Mouse (Mus musculus) kidney, embryonic 16.5 days (tissue): ENCODE data around the gene Lalba. TPM values are rescaled to one million over a fixed set of nuclear protein-coding genes. Genes with fewer than 3 reads are reported as not detected.
"Not testable (repeated sequence)": the region's sequence is repeated elsewhere in the genome, so short reads cannot be mapped to it uniquely, and the experiment has no call there.

Source experiments
- ATAC-seq: fragments of 200-750 bp; cut with Nextera tagmentation; 2 replicates; pipeline ENCODE4 v1.8.0; 2017; ENCODE audit warnings: moderate TSS enrichment; ENCODE audit not compliant: low FRiP score, low TSS enrichment
- H3K27ac ChIP-seq: fragments of 300-500 bp; sonication (generic); 2 replicates; pipeline ENCODE4 v1.5.1; 2014; ENCODE audit warnings: low read length
- H3K27me3 ChIP-seq: fragments of 300-500 bp; sonication (generic); 2 replicates; pipeline ENCODE4 v1.6.1; 2014; ENCODE audit warnings: low read length, control low read depth, mixed read lengths; ENCODE audit not compliant: insufficient read depth
- H3K36me3 ChIP-seq: fragments of 300-500 bp; sonication (generic); 2 replicates; pipeline ENCODE4 v1.6.1; 2014; ENCODE audit warnings: low read length, control low read depth, mixed read lengths; ENCODE audit not compliant: insufficient read depth
- H3K4me1 ChIP-seq: fragments of 300-500 bp; sonication (generic); 2 replicates; pipeline ENCODE4 v1.6.1; 2014; ENCODE audit warnings: low read length, control low read depth, mixed read lengths; ENCODE audit not compliant: insufficient read depth
- H3K4me2 ChIP-seq: fragments of 300-500 bp; sonication (generic); replicated peaks from 2 replicates; pipeline ENCODE4 v1.6.1; 2014; ENCODE audit warnings: low read depth, low read length
- H3K4me3 ChIP-seq: fragments of 300-500 bp; sonication (generic); 2 replicates; pipeline ENCODE4 v1.5.1; 2014; ENCODE audit warnings: mild to moderate bottlenecking, low read length
- H3K9ac ChIP-seq: fragments of 300-500 bp; sonication (generic); replicated peaks from 2 replicates; pipeline ENCODE4 v1.6.1; 2014; ENCODE audit warnings: low read length
- H3K9me3 ChIP-seq: fragments of 300-500 bp; sonication (generic); 2 replicates; pipeline ENCODE4 v1.6.1; 2016; ENCODE audit warnings: low read length, control low read depth
- WGBS: fragments of 180-500 bp; shearing (Covaris S2); extraction: QIAGEN DNeasy Blood & Tissue Kit; methylation state at CpG from one replicate; pipeline ENCODE4 v1.1.7; 2014; 5-methylcytosine and 5-hydroxymethylcytosine counted together
- polyA plus RNA-seq: library from polyadenylated mRNA; unstranded; fragments of >200 nt; fragmentation: Nextera tagmentation; extraction: Ambion mirVana; gene quantifications from 2 replicates; pipeline ENCODE4 v1.2.1, GENCODE M21; 2015

Lalba gene
- polyA plus RNA-seq, 1 experiment from 2014 or later, result 0.21 TPM

DNA sequence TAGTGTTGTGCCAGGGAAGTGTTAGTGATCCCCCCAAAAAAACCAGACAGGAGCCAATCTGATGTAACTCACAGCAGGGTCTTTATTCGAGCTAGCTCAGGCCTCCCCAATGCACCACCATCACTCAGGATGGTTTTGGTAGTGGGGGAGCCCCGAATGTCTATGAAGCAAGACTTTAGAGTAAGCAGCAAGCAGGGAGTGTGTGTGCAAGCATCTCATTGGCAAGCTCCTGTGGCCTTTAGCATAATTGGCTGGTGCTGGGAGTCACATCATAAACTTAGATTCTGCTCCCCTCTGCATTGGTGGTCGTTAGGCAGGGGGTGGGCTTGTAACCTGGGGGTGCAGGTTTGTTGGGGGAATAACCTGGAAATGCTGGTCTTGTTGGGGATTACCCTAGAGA is 31.2 kb upstream of the Lalba start:
- H3K4me2 ChIP-seq, H3K9me3 ChIP-seq, H3K27ac ChIP-seq, H3K4me3 ChIP-seq, H3K36me3 ChIP-seq, H3K27me3 ChIP-seq, ATAC-seq, H3K9ac ChIP-seq, H3K4me1 ChIP-seq: not testable (repeated sequence)
- WGBS, result 71% methylated on average over 3 of the region's 3 CpGs

DNA sequence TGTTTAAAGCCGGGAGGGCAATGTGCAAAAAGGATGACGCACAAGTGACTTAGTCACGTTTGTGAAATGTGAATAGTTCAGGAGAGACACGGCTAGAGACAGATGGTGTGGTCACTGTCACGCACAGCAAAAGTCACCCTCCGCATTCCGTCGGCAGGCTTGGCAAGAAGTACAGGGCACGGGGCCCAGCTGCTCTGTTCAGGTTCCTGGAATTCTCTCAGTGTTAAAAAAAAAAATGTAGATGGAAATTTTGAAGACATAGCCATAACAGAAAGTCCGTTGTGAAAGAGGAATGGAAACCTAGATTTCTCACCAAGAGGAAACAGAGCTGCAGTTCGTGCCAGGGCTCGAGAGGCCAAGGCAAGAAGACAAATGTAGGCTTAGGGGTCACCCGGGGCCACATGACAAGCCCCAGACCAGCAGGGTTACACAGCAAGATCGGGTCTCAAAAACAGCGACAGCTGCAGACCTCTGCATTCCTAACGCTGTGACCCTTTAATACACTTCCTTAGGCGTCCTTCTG is 30.3 kb upstream of the Lalba start:
- Histone ChIP-seq H3K9ac (0 out of 2 replicates have a peak overlapping the region, but pooled peaks have one; percentile 38), H3K4me3 (no peak overlapping the region), H3K27me3 (no peaks in the 10 kb centered on the region), H3K36me3 (peaks cover 2% of the 10 kb centered on the region; the same call in 1 of the 2 replicates), H3K4me2 (no peak overlapping the region; the same call in 1 of the 2 replicates), H3K27ac (0 out of 2 replicates have a peak overlapping the region, but pooled peaks have one; percentile 14), H3K4me1 (peaks cover 10% of the 10 kb centered on the region; the same call in 1 of the 2 replicates), H3K9me3 (no peaks in the 10 kb centered on the region)
- 44% methylated on average over 17 of the region's 17 CpGs for WGBS
- no peak for ATAC-seq

DNA sequence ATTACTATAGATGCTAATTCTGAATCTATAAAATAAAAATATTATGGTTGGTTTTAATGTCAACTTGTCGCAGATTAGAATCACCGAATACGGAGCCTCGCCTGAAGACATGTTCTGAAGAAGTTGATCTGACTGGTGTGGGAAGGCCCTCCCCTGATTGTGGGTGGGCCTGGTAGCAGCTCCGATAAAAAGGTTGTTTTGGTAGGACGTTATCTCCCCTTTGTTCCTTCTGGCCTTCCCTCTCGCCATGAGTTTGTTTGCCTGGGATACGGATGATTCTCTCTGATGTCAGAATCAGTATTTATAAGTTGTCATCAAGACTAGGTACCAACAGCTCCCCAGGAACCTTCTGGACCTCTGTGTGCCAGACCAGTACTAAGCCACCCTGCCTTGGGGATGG is 29.7 kb upstream of the Lalba start:
- no peaks in the 10 kb centered on the region for H3K9me3 ChIP-seq
- no peak overlapping the region for H3K4me3 ChIP-seq
- H3K4me1 ChIP-seq, result peaks cover 10% of the 10 kb centered on the region; the same call in 1 of the 2 replicates
- no peak for ATAC-seq
- WGBS, result 69% methylated on average over 8 of the region's 8 CpGs
- no peaks in the 10 kb centered on the region for H3K27me3 ChIP-seq
- H3K4me2 ChIP-seq, result no peak overlapping the region
- no peaks in the 10 kb centered on the region for H3K36me3 ChIP-seq
- no peak overlapping the region for H3K27ac ChIP-seq
- no peak overlapping the region for H3K9ac ChIP-seq

DNA sequence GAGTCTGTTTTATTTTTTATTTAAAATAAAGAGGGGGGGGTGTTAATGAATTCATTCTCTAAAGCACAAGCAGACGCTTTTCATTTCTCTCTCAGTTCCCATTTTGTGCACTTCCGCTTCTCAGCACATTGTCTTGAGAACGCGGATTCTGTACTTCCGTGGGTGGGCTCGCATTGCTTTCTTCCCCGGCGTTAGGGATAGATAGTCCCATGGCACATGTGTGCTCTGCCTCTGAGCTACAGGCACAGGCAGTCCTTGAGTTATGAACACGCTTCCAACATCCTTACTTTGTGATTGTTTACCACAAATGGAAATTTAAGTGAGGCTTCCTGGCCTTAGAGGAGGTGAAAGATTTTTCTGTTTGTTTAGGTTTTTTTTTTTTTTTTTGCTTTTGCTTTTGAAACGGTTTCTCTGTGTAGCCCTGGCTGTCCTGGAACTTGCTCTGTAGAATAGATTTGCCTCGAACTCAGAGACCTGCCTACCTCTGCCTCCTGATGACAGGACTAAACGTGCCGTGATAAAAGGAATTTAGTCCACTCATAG is 28.9 kb upstream of the Lalba start:
- Histone ChIP-seq H3K9me3 (no peaks in the 10 kb centered on the region), H3K27ac (no peak overlapping the region), H3K4me2 (no peak overlapping the region), H3K4me3 (no peak overlapping the region), H3K36me3 (no peaks in the 10 kb centered on the region), H3K4me1 (peaks cover 10% of the 10 kb centered on the region; the same call in 1 of the 2 replicates), H3K9ac (no peak overlapping the region), H3K27me3 (no peaks in the 10 kb centered on the region)
- 69% methylated on average over 13 of the region's 13 CpGs for WGBS
- ATAC-seq, result no peak

DNA sequence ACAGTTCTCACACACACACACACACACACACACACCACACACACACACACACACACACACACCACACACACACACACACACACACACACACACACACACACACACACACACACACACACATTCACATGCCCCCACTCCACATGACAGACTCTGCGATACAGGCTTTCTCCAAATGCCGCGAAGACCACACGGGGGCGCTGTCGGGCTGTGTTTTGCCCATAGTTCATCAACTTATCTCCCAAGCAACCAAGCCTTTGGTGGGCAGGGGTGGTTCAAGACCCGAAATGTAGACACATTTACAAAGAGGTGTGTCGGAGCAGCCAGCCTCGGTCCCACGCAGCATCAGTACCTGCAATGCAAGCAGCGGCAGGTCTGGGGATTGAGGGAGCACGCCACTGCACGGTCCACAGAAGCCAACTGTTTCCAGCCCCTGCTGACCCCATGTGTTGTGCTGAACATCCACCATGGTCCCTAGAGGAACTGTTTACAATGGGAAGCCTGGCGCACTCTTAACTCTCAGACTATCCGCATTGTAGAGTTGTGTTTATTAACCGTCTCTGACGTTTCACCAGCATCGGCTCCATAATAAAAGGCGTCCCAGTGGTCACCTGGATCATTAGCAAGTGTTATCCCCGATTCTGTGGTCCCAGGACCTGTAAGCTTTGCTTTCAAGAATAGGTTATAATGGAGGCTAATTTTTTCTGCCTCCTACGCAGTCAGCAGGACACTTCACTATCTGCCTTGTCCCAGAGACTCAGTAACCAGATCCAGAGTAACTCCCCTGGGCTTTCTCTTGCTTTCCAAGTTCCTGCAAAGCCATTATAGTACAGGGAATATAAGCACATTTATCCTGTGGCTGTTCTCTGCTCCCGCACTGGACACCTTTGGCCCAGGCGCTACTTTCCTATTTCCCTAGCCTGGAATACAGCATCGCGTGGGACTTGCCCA is 28.2 kb upstream of the Lalba start:
- no peak overlapping the region for H3K27ac ChIP-seq
- H3K4me2 ChIP-seq, result peak overlapping the region; percentile 55
- H3K4me3 ChIP-seq, result peak overlapping the region; percentile 32
- peaks cover 10% of the 10 kb centered on the region; the same call in 1 of the 2 replicates for H3K4me1 ChIP-seq
- no peak overlapping the region for H3K9ac ChIP-seq
- WGBS, result 27% methylated on average over 25 of the region's 25 CpGs
- no peaks in the 10 kb centered on the region for H3K27me3 ChIP-seq
- no peaks in the 10 kb centered on the region for H3K36me3 ChIP-seq
- ATAC-seq, result no peak
- no peaks in the 10 kb centered on the region for H3K9me3 ChIP-seq

DNA sequence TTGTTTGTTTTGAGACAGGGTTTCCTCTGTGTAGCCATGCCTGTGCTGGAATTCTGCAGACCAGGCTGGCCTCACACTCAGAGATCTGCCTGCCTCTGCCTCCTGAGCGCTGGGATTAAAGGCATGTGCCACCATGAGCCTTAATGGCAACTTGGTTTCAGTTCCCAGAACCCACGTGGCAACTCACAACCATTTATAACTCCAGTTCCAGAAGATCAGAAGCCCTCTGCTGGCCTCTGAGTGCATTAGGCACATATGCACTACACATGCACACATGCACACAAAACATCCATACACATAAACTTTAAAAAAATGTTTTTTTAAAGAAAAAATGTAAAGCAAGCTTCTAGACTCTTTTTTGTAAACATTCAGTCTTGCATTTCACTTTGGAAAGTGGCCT is 26.9 kb upstream of the Lalba start:
- no peak overlapping the region for H3K9ac ChIP-seq
- no peak overlapping the region for H3K4me3 ChIP-seq
- 57% methylated on average over 2 of the region's 2 CpGs for WGBS
- ATAC-seq, result no peak
- no peaks in the 10 kb centered on the region for H3K36me3 ChIP-seq
- H3K27ac ChIP-seq, result no peak overlapping the region
- H3K4me2 ChIP-seq, result no peak overlapping the region
- H3K27me3 ChIP-seq, result no peaks in the 10 kb centered on the region
- peaks cover 10% of the 10 kb centered on the region; the same call in 1 of the 2 replicates for H3K4me1 ChIP-seq
- H3K9me3 ChIP-seq, result no peaks in the 10 kb centered on the region

DNA sequence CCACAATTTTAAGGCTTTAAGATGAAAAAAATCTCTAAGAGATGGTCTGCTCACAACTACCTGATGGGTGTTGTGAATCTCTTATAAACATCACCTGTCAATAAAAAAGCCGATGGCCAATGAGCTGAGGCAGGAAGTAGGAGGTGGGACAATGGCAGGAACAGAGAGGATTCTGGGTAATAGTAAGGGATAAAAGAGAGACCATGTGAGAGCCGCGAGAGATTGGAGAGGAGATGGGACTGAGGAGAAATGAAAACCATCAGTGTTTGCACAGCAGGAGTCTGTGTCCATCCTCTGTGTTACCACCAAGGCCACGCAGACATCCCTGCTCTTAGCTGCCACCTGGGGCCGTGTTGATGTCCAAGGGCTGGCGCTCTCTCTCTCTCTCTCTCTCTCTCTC is 24.8 kb upstream of the Lalba start:
- H3K36me3 ChIP-seq, result no peaks in the 10 kb centered on the region
- WGBS, result 90% methylated on average over 6 of the region's 6 CpGs
- ATAC-seq, result no peak
- 0 out of 2 replicates have a peak, but pooled peaks cover 5% of the 10 kb centered on the region for H3K4me1 ChIP-seq
- no peak overlapping the region for H3K4me2 ChIP-seq
- no peaks in the 10 kb centered on the region for H3K27me3 ChIP-seq
- no peaks in the 10 kb centered on the region for H3K9me3 ChIP-seq
- no peak overlapping the region for H3K9ac ChIP-seq
- no peak overlapping the region for H3K27ac ChIP-seq
- H3K4me3 ChIP-seq, result no peak overlapping the region

DNA sequence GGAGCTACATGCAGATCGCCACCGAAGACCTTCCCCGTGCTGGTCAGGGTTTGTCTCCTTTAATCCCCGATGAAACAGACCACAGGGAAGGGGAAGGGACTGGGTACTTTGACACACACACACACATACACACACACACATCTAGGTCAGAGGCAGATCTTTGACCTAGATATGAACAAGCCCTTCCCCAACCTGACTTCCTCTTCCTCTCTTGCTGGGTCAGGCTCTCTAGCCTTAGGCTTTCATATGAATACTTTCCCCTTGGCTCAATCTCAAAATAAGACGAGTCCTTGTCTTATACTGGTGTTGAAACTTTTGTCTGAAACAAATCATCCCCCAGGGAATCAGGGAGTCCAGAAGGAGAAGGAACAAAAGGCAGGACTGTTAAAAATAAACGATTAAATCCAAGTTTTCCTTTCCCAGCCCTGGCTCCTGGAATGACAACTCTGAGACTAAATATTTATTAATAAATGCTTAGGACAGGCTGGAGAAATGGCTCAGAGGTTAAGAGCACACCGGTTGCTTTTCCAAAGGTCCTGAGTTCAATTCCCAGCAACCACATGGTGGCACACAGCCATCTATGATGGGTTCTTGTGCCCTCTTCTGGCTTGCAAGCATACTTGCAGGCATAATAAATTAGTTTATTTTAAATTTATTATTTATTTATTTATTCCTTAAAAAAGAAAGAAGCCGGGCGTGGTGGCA is 23.9 kb upstream of the Lalba start:
- Histone ChIP-seq H3K4me1 (0 out of 2 replicates have a peak, but pooled peaks cover 5% of the 10 kb centered on the region), H3K4me3 (no peak overlapping the region), H3K27ac (no peak overlapping the region), H3K4me2 (no peak overlapping the region), H3K9ac (no peak overlapping the region), H3K36me3 (no peaks in the 10 kb centered on the region), H3K27me3 (no peaks in the 10 kb centered on the region), H3K9me3 (no peaks in the 10 kb centered on the region)
- ATAC-seq, result no peak
- 83% methylated on average over 9 of the region's 9 CpGs for WGBS

DNA sequence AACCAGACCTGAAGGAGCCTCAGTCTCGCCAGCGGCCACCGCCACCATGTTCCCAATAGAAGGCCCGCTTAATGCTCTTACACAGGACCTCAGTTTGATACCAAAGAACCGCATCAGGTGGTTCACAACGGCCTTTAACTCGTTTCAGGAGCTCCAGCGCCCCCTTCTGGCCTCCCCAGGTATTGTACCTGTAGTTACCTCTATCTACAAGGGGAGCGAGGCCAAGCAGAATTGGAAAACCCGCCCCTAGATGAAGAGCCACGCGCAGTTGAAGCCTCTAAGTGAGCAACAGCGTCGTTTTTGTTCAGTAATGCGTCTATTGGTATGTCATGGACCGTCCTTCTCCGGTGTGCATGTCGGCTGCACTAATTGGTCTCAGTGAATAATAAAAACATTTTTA is 22.0 kb upstream of the Lalba start:
- no peak overlapping the region for H3K9ac ChIP-seq
- H3K4me3 ChIP-seq, result no peak overlapping the region
- no peaks in the 10 kb centered on the region for H3K27me3 ChIP-seq
- no peak overlapping the region for H3K4me2 ChIP-seq
- H3K36me3 ChIP-seq, result no peaks in the 10 kb centered on the region
- ATAC-seq, result no peak
- no peak overlapping the region for H3K27ac ChIP-seq
- H3K9me3 ChIP-seq, result no peaks in the 10 kb centered on the region
- 14% methylated on average over 18 of the region's 18 CpGs for WGBS
- H3K4me1 ChIP-seq, result no peaks in the 10 kb centered on the region
